In the genomic region with DNA sequence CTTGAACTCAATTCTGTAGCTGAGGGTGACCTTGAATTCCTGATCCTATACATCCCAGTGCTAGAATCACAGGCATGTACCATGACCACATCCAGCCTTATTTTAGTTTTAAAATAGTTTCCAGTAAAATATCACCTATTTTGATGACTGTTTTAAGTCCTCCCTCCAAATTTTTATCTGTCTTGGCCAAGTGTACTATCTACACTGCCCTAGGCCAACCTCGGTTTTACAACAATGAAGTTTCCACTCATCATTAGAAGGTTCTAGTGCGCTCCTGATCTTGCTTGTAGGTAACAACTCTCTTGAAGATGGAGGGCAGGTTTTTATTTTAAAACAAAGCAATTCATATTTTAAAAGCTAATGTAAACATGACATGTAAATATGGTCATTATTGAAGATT, we compare ENCODE assay signal across 24 mouse cellular contexts. TPM values are rescaled to one million over a fixed set of nuclear protein-coding genes. Genes with fewer than 3 reads are reported as not detected.
DNase-seq lines count a peak whose midpoint lies in the region; ATAC-seq and TF ChIP-seq lines count a peak whose summit lies in the region.
"Had no signal": no experiment of that assay in that cellular context is flagged by ENCODE, and none has a peak within 500 bp of the region (broad histone marks: within the 10 kb centered on the region; RNA-seq: fewer than 3 reads in every experiment).

No protein-coding gene starts in this region.

- no peak overlapping the region for H3K9ac ChIP-seq in heart, adult 2 months (ENCODE audit: low read depth, low read length)
- H3K9ac ChIP-seq in heart, embryonic 11.5 days (ENCODE audit: low read depth, low read length) = no peak overlapping the region
- H3K9ac ChIP-seq in liver, embryonic 13.5 days = no peak overlapping the region
- no peak overlapping the region for H3K9ac ChIP-seq in liver, postnatal 0 days (replicated peaks)
- H3K9ac ChIP-seq: forebrain, embryonic 13.5 days; heart, embryonic 12.5 days; heart, embryonic 15.5 days; hindbrain, embryonic 13.5 days had no signal

- no peak for ATAC-seq in heart, embryonic 11.5 days (replicated peaks; ENCODE audit: insufficient number of reproducible peaks, low FRiP score, low TSS enrichment)
- ATAC-seq in liver, embryonic 13.5 days (ENCODE audit: low read depth) = 0 out of 2 replicates have a peak, but pooled peaks have one; percentile 53
- ATAC-seq in liver, postnatal 0 days = no peak
- peak; percentile 66 for ATAC-seq in megakaryocyte progenitor cell, adult 5-6 weeks (replicated peaks; ENCODE audit: poor library complexity)
- ATAC-seq: forebrain, embryonic 13.5 days; forebrain, embryonic 16.5 days; hindbrain, postnatal 0 days; Patski had no signal

- peaks cover 22% of the 10 kb centered on the region for H3K36me3 ChIP-seq in heart, adult 2 months (ENCODE audit: control insufficient read depth, insufficient read depth, low read length)
- no peaks in the 10 kb centered on the region for H3K36me3 ChIP-seq in heart, embryonic 11.5 days (ENCODE audit: control insufficient read depth, insufficient read depth, low read length)
- H3K36me3 ChIP-seq in liver, embryonic 13.5 days = no peaks in the 10 kb centered on the region
- H3K36me3 ChIP-seq in liver, postnatal 0 days (replicated peaks; ENCODE audit: insufficient read depth, low read length) = no peaks in the 10 kb centered on the region
- H3K36me3 ChIP-seq: hindbrain, embryonic 13.5 days had no signal

- no peak for TF ChIP-seq EP300 in heart, adult 2 months (IDR thresholded peaks at IDR 0.05; ENCODE audit: insufficient read depth, low read depth, low read length)
- TF ChIP-seq EP300 in liver, postnatal 0 days (IDR thresholded peaks at IDR 0.05; ENCODE audit: low read depth) = no peak

- TF ChIP-seq POLR2A in heart, adult 2 months (IDR thresholded peaks at IDR 0.05; ENCODE audit: insufficient read depth, low read depth, low read length) = no peak

- H3K4me2 ChIP-seq in heart, embryonic 11.5 days = no peak overlapping the region
- no peak overlapping the region for H3K4me2 ChIP-seq in liver, embryonic 13.5 days
- H3K4me2 ChIP-seq in liver, postnatal 0 days (ENCODE audit: low read depth, low read length) = no peak overlapping the region
- H3K4me2 ChIP-seq: forebrain, embryonic 13.5 days; heart, embryonic 12.5 days; heart, embryonic 15.5 days; hindbrain, embryonic 13.5 days had no signal

- peaks cover 6% of the 10 kb centered on the region for H3K79me2 ChIP-seq in heart, adult 2 months (replicated peaks; ENCODE audit: control insufficient read depth, insufficient read depth, low read length)

- peaks cover 14% of the 10 kb centered on the region for H3K4me1 ChIP-seq in heart, adult 2 months (ENCODE audit: control insufficient read depth, insufficient read depth, low read length)
- H3K4me1 ChIP-seq in heart, embryonic 11.5 days (ENCODE audit: control insufficient read depth, insufficient read depth, low read length) = peaks cover 7% of the 10 kb centered on the region; the same call in 1 of the 2 replicates
- H3K4me1 ChIP-seq in liver, embryonic 13.5 days (replicated peaks) = peaks cover 30% of the 10 kb centered on the region
- 0 out of 2 replicates have a peak, but pooled peaks cover 3% of the 10 kb centered on the region for H3K4me1 ChIP-seq in liver, postnatal 0 days (ENCODE audit: insufficient read depth)
- H3K4me1 ChIP-seq: forebrain, embryonic 13.5 days; hindbrain, embryonic 10.5 days; hindbrain, embryonic 13.5 days had no signal

- 70% methylated on average over 2 of the region's 2 CpGs for WGBS in heart, adult 2 months
- WGBS in heart, embryonic 11.5 days (ENCODE audit: insufficient replicate concordance) = 72% methylated on average over 2 of the region's 2 CpGs
- 41% methylated on average over 2 of the region's 2 CpGs for WGBS in liver, embryonic 13.5 days (ENCODE audit: insufficient replicate concordance)
- WGBS in liver, postnatal 0 days (ENCODE audit: insufficient replicate concordance) = 59% methylated on average over 2 of the region's 2 CpGs

- peak overlapping the region; percentile 16; the same call in 1 of the 2 replicates for H3K27ac ChIP-seq in heart, adult 2 months
- H3K27ac ChIP-seq in heart, embryonic 11.5 days (ENCODE audit: low read depth, low read length) = no peak overlapping the region
- H3K27ac ChIP-seq in liver, embryonic 13.5 days = no peak overlapping the region; the same call in 1 of the 2 replicates
- H3K27ac ChIP-seq in liver, postnatal 0 days (ENCODE audit: low read depth) = no peak overlapping the region
- H3K27ac ChIP-seq: forebrain, embryonic 10.5 days; forebrain, embryonic 13.5 days; heart, embryonic 15.5 days; hindbrain, embryonic 10.5 days; hindbrain, embryonic 13.5 days; hindbrain, postnatal 0 days had no signal

- H3K27me3 ChIP-seq in heart, adult 2 months (ENCODE audit: control insufficient read depth, insufficient read depth, low read length) = no peaks in the 10 kb centered on the region
- H3K27me3 ChIP-seq in heart, embryonic 11.5 days (ENCODE audit: control insufficient read depth, insufficient read depth, low read length) = no peaks in the 10 kb centered on the region
- H3K27me3 ChIP-seq in liver, embryonic 13.5 days = no peaks in the 10 kb centered on the region
- no peaks in the 10 kb centered on the region for H3K27me3 ChIP-seq in liver, postnatal 0 days (ENCODE audit: insufficient read depth, low read length)
- H3K27me3 ChIP-seq: forebrain, embryonic 13.5 days; heart, embryonic 12.5 days; heart, embryonic 15.5 days; hindbrain, embryonic 13.5 days; Patski had no signal

- no peaks in the 10 kb centered on the region for H3K9me3 ChIP-seq in heart, embryonic 11.5 days (replicated peaks; ENCODE audit: control insufficient read depth, low read length)
- H3K9me3 ChIP-seq in liver, embryonic 13.5 days (replicated peaks) = no peaks in the 10 kb centered on the region
- H3K9me3 ChIP-seq in liver, postnatal 0 days (ENCODE audit: low read length) = no peaks in the 10 kb centered on the region
- H3K9me3 ChIP-seq: forebrain, embryonic 10.5 days; forebrain, embryonic 13.5 days; heart, embryonic 12.5 days; heart, embryonic 15.5 days; hindbrain, embryonic 10.5 days; hindbrain, embryonic 13.5 days had no signal

- no peak for TF ChIP-seq CTCF in heart, adult 2 months (IDR thresholded peaks at IDR 0.05)
- TF ChIP-seq CTCF in liver, postnatal 0 days (IDR thresholded peaks at IDR 0.05; ENCODE audit: low read depth) = no peak

- no peak overlapping the region for H3K4me3 ChIP-seq in heart, adult 2 months
- no peak overlapping the region for H3K4me3 ChIP-seq in heart, embryonic 11.5 days (ENCODE audit: low read depth, low read length)
- H3K4me3 ChIP-seq in liver, embryonic 13.5 days (replicated peaks) = no peak overlapping the region
- no peak overlapping the region for H3K4me3 ChIP-seq in liver, postnatal 0 days (ENCODE audit: low read depth, low read length)
- H3K4me3 ChIP-seq: forebrain, embryonic 10.5 days; forebrain, embryonic 13.5 days; heart, embryonic 12.5 days; heart, embryonic 15.5 days; hindbrain, embryonic 10.5 days; hindbrain, embryonic 13.5 days had no signal

- intact Hi-C loops in heart, adult 2 months (cut with DNase I) = no loop called here

- no peak for DNase-seq in heart, adult 2 months
- DNase-seq in liver, embryonic 13.5 days = no peak
- no peak for DNase-seq in liver, postnatal 0 days
- DNase-seq in thymus, postnatal 10 days (ENCODE audit: low spot score in 2 of 2) = no peak
- DNase-seq: adrenal gland, postnatal 10 days; adrenal gland, postnatal 36 days; cerebellum, adult 18-20 months; cerebellum, adult 9-10 months; cerebellum, postnatal 14 days; gastrocnemius, postnatal 10 days; gastrocnemius, postnatal 36 days; heart, postnatal 10 days; heart, postnatal 36 days had no signal

RNA-seq across cellular contexts. Expression of gene Aak1, which starts 57.9 kb away (rescaled TPM):
- 10 to 100 TPM; 81.6 to 85.5 TPM for total RNA-seq in heart, adult 2 months (2021)
- 20.5 and 31.2 TPM in 2 replicates for polyA plus RNA-seq in heart, adult 2 months (2012; rRNA removed)
- 23.0 and 24.3 TPM in 2 replicates for polyA plus RNA-seq in heart, embryonic 11.5 days (2014; fragmentation: Nextera tagmentation; extraction: Ambion mirVana)
- 3.4 and 4.3 TPM in 2 replicates for polyA plus RNA-seq in liver, embryonic 13.5 days (2015; fragmentation: Nextera tagmentation; extraction: Ambion mirVana)
- 1.9 and 2.2 TPM in 2 replicates for polyA plus RNA-seq in liver, postnatal 0 days (2015; fragmentation: Nextera tagmentation; extraction: Ambion mirVana)
- total RNA-seq in megakaryocyte progenitor cell, adult 5-6 weeks (2015) = 30.1 and 30.6 TPM in 2 replicates
- 6.0 and 11.0 TPM in 2 replicates for total RNA-seq in megakaryocyte progenitor cell, adult 5-6 weeks (2017)

Comparison
In these comparisons a context has a peak if more than half of its experiments do, and no peak if none do; other contexts are left out.
1. ATAC-seq: peak in liver, embryonic 13.5 days (single experiment) and megakaryocyte progenitor cell, adult 5-6 weeks (single experiment); none in heart, embryonic 11.5 days (single experiment) and liver, postnatal 0 days (single experiment).